Mouse (Mus musculus) large intestine, adult 2 months (tissue): Measurements from ENCODE around the gene Grm4. TPM values are rescaled to one million over a fixed set of nuclear protein-coding genes. Genes with fewer than 3 reads are reported as not detected.

Experiments used
- polyA plus RNA-seq: library from polyadenylated mRNA; depleted of rRNA; stranded (reverse); fragments of >200 nt; gene quantifications from 2 replicates; pipeline ENCODE4 v1.2.3, GENCODE M21; 2012; rRNA removed

Grm4 gene
- polyA plus RNA-seq, 1 experiment, result 0.84 TPM

Other genes starting within 250 kb of the Grm4 start
- 165 and 173 TPM in 2 replicates for gene Hmga1, start 35.1 kb upstream of the Grm4 start, polyA plus RNA-seq
- gene AI413582, start 44.4 kb upstream of the Grm4 start, polyA plus RNA-seq, result 28.5 and 33.5 TPM in 2 replicates
- 52.5 and 55.9 TPM in 2 replicates for gene Nudt3, start 102.1 kb upstream of the Grm4 start, polyA plus RNA-seq
- not detected in 2 replicates for gene RPS10-NUDT3, start 113.8 kb upstream of the Grm4 start, polyA plus RNA-seq
- 1,233 and 1,275 TPM in 2 replicates for gene Rps10, start 115.3 kb upstream of the Grm4 start, polyA plus RNA-seq
- 1.1 and 1.2 TPM in 2 replicates for gene Pacsin1, start 134.1 kb upstream of the Grm4 start, polyA plus RNA-seq
- gene Spdef, start 207.6 kb upstream of the Grm4 start, polyA plus RNA-seq, result 57.1 and 68.0 TPM in 2 replicates